Mouse (Mus musculus): ENCODE data around the gene 1700001P01Rik. TPM values are rescaled to one million over a fixed set of nuclear protein-coding genes. Genes with fewer than 3 reads are reported as not detected.
"Not testable (repeated sequence)": the region's sequence is repeated elsewhere in the genome, so short reads cannot be mapped to it uniquely, and the experiment has no call there.

The 1700001P01Rik gene
- polyA plus RNA-seq, 1 experiment from 2014 or later, result 0.83 TPM

- H3K27me3 ChIP-seq, result no peaks in the 10 kb centered on the region
- H3K4me2 ChIP-seq (replicated peaks), result no peak overlapping the region
- no peak overlapping the region for H3K27ac ChIP-seq
- ATAC-seq (ENCODE audit: low FRiP score, low read depth), result no peak
- peaks cover 29% of the 10 kb centered on the region for H3K4me1 ChIP-seq
- peaks cover 3% of the 10 kb centered on the region; the same call in 1 of the 2 replicates for H3K9me3 ChIP-seq
- H3K9ac ChIP-seq, result no peak overlapping the region
- peaks cover 5% of the 10 kb centered on the region; the same call in 1 of the 2 replicates for H3K36me3 ChIP-seq
- WGBS, result 91% methylated on average over 3 of the region's 3 CpGs
- no peak overlapping the region for H3K4me3 ChIP-seq
Observed at GRCm38 (mm10) chr11:97739155-97739554, 36.6 kb downstream of the 1700001P01Rik start.

GRCm38 (mm10) chr11:97738703-97739102 lies 37.0 kb downstream of the 1700001P01Rik start:
- H3K9me3 ChIP-seq, result peaks cover 3% of the 10 kb centered on the region; the same call in 1 of the 2 replicates
- no peak overlapping the region for H3K27ac ChIP-seq
- no peaks in the 10 kb centered on the region for H3K27me3 ChIP-seq
- no peak overlapping the region for H3K4me3 ChIP-seq
- peaks cover 5% of the 10 kb centered on the region; the same call in 1 of the 2 replicates for H3K36me3 ChIP-seq
- no peak overlapping the region for H3K9ac ChIP-seq
- no peak for ATAC-seq (ENCODE audit: low FRiP score, low read depth)
- no peak overlapping the region for H3K4me2 ChIP-seq (replicated peaks)
- WGBS, result 66% methylated on average over 6 of the region's 6 CpGs
- H3K4me1 ChIP-seq, result peaks cover 31% of the 10 kb centered on the region

GRCm38 (mm10) chr11:97737600-97737999 lies 38.1 kb downstream of the 1700001P01Rik start:
- Histone ChIP-seq H3K36me3 (peaks cover 9% of the 10 kb centered on the region), H3K4me3 (no peak overlapping the region), H3K27me3 (no peaks in the 10 kb centered on the region), H3K27ac (no peak overlapping the region), H3K4me2 (replicated peaks) (no peak overlapping the region), H3K9me3 (peaks cover 3% of the 10 kb centered on the region; the same call in 1 of the 2 replicates), H3K4me1 (peaks cover 24% of the 10 kb centered on the region), H3K9ac (0 out of 2 replicates have a peak overlapping the region, but pooled peaks have one; percentile 4)
- ATAC-seq (ENCODE audit: low FRiP score, low read depth), result no peak
- 78% methylated on average over 4 of the region's 4 CpGs for WGBS

GRCm38 (mm10) chr11:97736645-97737044 lies 39.1 kb downstream of the 1700001P01Rik start:
- Histone ChIP-seq H3K27ac (no peak overlapping the region), H3K36me3 (peaks cover 18% of the 10 kb centered on the region), H3K9me3 (peaks cover 3% of the 10 kb centered on the region; the same call in 1 of the 2 replicates), H3K27me3 (no peaks in the 10 kb centered on the region), H3K4me1 (peaks cover 19% of the 10 kb centered on the region), H3K9ac (no peak overlapping the region), H3K4me2 (replicated peaks) (no peak overlapping the region), H3K4me3 (no peak overlapping the region)
- ATAC-seq (ENCODE audit: low FRiP score, low read depth), result no peak
- 88% methylated on average over 5 of the region's 5 CpGs for WGBS

- ATAC-seq (ENCODE audit: low FRiP score, low read depth); H3K27ac ChIP-seq; H3K4me3 ChIP-seq; H3K9me3 ChIP-seq; H3K4me2 ChIP-seq (replicated peaks); H3K9ac ChIP-seq; H3K27me3 ChIP-seq: not testable (repeated sequence)
- Histone ChIP-seq H3K36me3 (peaks cover 34% of the 10 kb centered on the region), H3K4me1 (peaks cover 19% of the 10 kb centered on the region)
- WGBS, result 88% methylated on average over 5 of the region's 5 CpGs
Observed at GRCm38 (mm10) chr11:97734810-97735209, 40.9 kb downstream of the 1700001P01Rik start.

GRCm38 (mm10) chr11:97733689-97734088 lies 42.0 kb downstream of the 1700001P01Rik start:
- Histone ChIP-seq H3K4me1 (peaks cover 19% of the 10 kb centered on the region), H3K27ac (no peak overlapping the region; the same call in 1 of the 2 replicates), H3K4me3 (no peak overlapping the region), H3K27me3 (no peaks in the 10 kb centered on the region), H3K36me3 (peaks cover 45% of the 10 kb centered on the region), H3K4me2 (replicated peaks) (no peak overlapping the region), H3K9ac (peak overlapping the region; percentile 19; the same call in 1 of the 2 replicates), H3K9me3 (no peaks in the 10 kb centered on the region)
- WGBS, result 17% methylated on average over 10 of the region's 10 CpGs
- no peak for ATAC-seq (ENCODE audit: low FRiP score, low read depth)

- H3K9me3 ChIP-seq, result no peaks in the 10 kb centered on the region
- peaks cover 88% of the 10 kb centered on the region for H3K36me3 ChIP-seq
- H3K27me3 ChIP-seq, result no peaks in the 10 kb centered on the region
- WGBS, result 70% methylated on average over 7 of the region's 7 CpGs
- H3K27ac ChIP-seq, result no peak overlapping the region
- no peak for ATAC-seq (ENCODE audit: low FRiP score, low read depth)
- peaks cover 4% of the 10 kb centered on the region; the same call in 1 of the 2 replicates for H3K4me1 ChIP-seq
- no peak overlapping the region for H3K4me3 ChIP-seq
- H3K4me2 ChIP-seq (replicated peaks), result no peak overlapping the region
- no peak overlapping the region for H3K9ac ChIP-seq
Observed at GRCm38 (mm10) chr11:97728730-97729129, 47.0 kb downstream of the 1700001P01Rik start.

- Histone ChIP-seq H3K27ac (no peak overlapping the region), H3K9me3 (no peaks in the 10 kb centered on the region), H3K27me3 (no peaks in the 10 kb centered on the region), H3K9ac (no peak overlapping the region), H3K4me1 (0 out of 2 replicates have a peak, but pooled peaks cover under 1% of the 10 kb centered on the region), H3K36me3 (peaks cover 92% of the 10 kb centered on the region), H3K4me3 (no peak overlapping the region), H3K4me2 (replicated peaks) (no peak overlapping the region)
- ATAC-seq (ENCODE audit: low FRiP score, low read depth), result no peak
- WGBS, result 53% methylated on average over 7 of the region's 7 CpGs
Observed at GRCm38 (mm10) chr11:97728311-97728710, 47.4 kb downstream of the 1700001P01Rik start.

- no peak overlapping the region for H3K9ac ChIP-seq
- 91% methylated on average over 7 of the region's 7 CpGs for WGBS
- H3K27ac ChIP-seq, result no peak overlapping the region
- ATAC-seq (ENCODE audit: low FRiP score, low read depth), result no peak
- no peaks in the 10 kb centered on the region for H3K4me1 ChIP-seq
- H3K4me2 ChIP-seq (replicated peaks), result no peak overlapping the region
- no peak overlapping the region for H3K4me3 ChIP-seq
- H3K36me3 ChIP-seq, result peaks cover 98% of the 10 kb centered on the region
- H3K9me3 ChIP-seq, result peaks cover 12% of the 10 kb centered on the region
- no peaks in the 10 kb centered on the region for H3K27me3 ChIP-seq
Observed at GRCm38 (mm10) chr11:97723709-97724108, 52.0 kb downstream of the 1700001P01Rik start.

Small RNAs within 50 kb of the gene (microRNA-seq; reads per million reads assigned to microRNA genes)
- not detected for gene Mir8102

Other genes with a start within 250 kb of the 1700001P01Rik start
- gene Srcin1, start 199.7 kb downstream of the 1700001P01Rik start, polyA plus RNA-seq (2015; fragmentation: Nextera tagmentation; extraction: Ambion mirVana), result 0.32 and 0.48 TPM in 2 replicates
- gene Epop, start 146.2 kb downstream of the 1700001P01Rik start, polyA plus RNA-seq (2015; fragmentation: Nextera tagmentation; extraction: Ambion mirVana), result 3.5 and 4.6 TPM in 2 replicates
- gene Mllt6, start 112.5 kb downstream of the 1700001P01Rik start, polyA plus RNA-seq (2015; fragmentation: Nextera tagmentation; extraction: Ambion mirVana), result 2.9 and 3.3 TPM in 2 replicates
- gene Cisd3, start 90.1 kb downstream of the 1700001P01Rik start, polyA plus RNA-seq (2015; fragmentation: Nextera tagmentation; extraction: Ambion mirVana), result 11.2 and 13.5 TPM in 2 replicates
- 20.7 and 21.3 TPM in 2 replicates for gene Pcgf2, start 75.4 kb downstream of the 1700001P01Rik start, polyA plus RNA-seq (2015; fragmentation: Nextera tagmentation; extraction: Ambion mirVana)
- 490 and 497 TPM in 2 replicates for gene Psmb3, start 72.5 kb downstream of the 1700001P01Rik start, polyA plus RNA-seq (2015; fragmentation: Nextera tagmentation; extraction: Ambion mirVana)
- 2.8 and 3.3 TPM in 2 replicates for gene Pip4k2b, start 31.2 kb downstream of the 1700001P01Rik start, polyA plus RNA-seq (2015; fragmentation: Nextera tagmentation; extraction: Ambion mirVana)
- 21.0 and 23.3 TPM in 2 replicates for gene Cwc25, start 9.4 kb downstream of the 1700001P01Rik start, polyA plus RNA-seq (2015; fragmentation: Nextera tagmentation; extraction: Ambion mirVana)
- 547 and 558 TPM in 2 replicates for gene Rpl23, start 6.5 kb upstream of the 1700001P01Rik start, polyA plus RNA-seq (2015; fragmentation: Nextera tagmentation; extraction: Ambion mirVana)
- 128 and 138 TPM in 2 replicates for gene Lasp1, start 23.1 kb upstream of the 1700001P01Rik start, polyA plus RNA-seq (2015; fragmentation: Nextera tagmentation; extraction: Ambion mirVana)
- 11.7 and 12.5 TPM in 2 replicates for gene B230217C12Rik, start 64.9 kb upstream of the 1700001P01Rik start, polyA plus RNA-seq (2015; fragmentation: Nextera tagmentation; extraction: Ambion mirVana)
- gene Fbxo47, start 108.2 kb upstream of the 1700001P01Rik start, polyA plus RNA-seq (2015; fragmentation: Nextera tagmentation; extraction: Ambion mirVana), result 0.37 and 0.63 TPM in 2 replicates
- 0.33 and 0.50 TPM in 2 replicates for gene Plxdc1, start 210.5 kb upstream of the 1700001P01Rik start, polyA plus RNA-seq (2015; fragmentation: Nextera tagmentation; extraction: Ambion mirVana)
- 7.0 and 8.8 TPM in 2 replicates for gene Arl5c, start 220.3 kb upstream of the 1700001P01Rik start, polyA plus RNA-seq (2015; fragmentation: Nextera tagmentation; extraction: Ambion mirVana)
- gene Cacnb1, start 247.1 kb upstream of the 1700001P01Rik start, polyA plus RNA-seq (2015; fragmentation: Nextera tagmentation; extraction: Ambion mirVana), result 20.0 and 20.7 TPM in 2 replicates

Measured in limb, embryonic 13.5 days (tissue).